Mouse (Mus musculus): ENCODE measurements around the gene Wnk2.

GRCm38 (mm10) chr13:49109665-49110064 is 38.1 kb downstream of the Wnk2 start:
- no peak for TF ChIP-seq TCF3 (IDR thresholded peaks at IDR 0.05; ENCODE audit: insufficient read length, low read depth)
- TF ChIP-seq CEBPB (IDR thresholded peaks at IDR 0.05; ENCODE audit: insufficient read depth, poor library complexity, severe bottlenecking): no peak
- TF ChIP-seq MYOD1 (IDR thresholded peaks at IDR 0.05; ENCODE audit: control insufficient read depth in 1 of 3, insufficient read length in 2 of 3, low read depth in 2 of 3): no peak
